Mouse (Mus musculus) embryonic facial prominence, embryonic 12.5 days (tissue): ENCODE results near the gene Tmem138. TPM values are rescaled to one million over a fixed set of nuclear protein-coding genes. Genes with fewer than 3 reads are reported as not detected.

Experiments
- ATAC-seq: fragments of 200-750 bp; cut with Nextera tagmentation; 2 replicates; pipeline ENCODE4 v1.8.0; 2017; ENCODE audit not compliant: insufficient number of reproducible peaks, insufficient read depth, low FRiP score, low TSS enrichment
- H3K27ac ChIP-seq: fragments of 300-500 bp; sonication (generic); 2 replicates; pipeline ENCODE4 v1.5.1; 2016; ENCODE audit warnings: mild to moderate bottlenecking
- H3K27me3 ChIP-seq: fragments of 300-500 bp; sonication (generic); 2 replicates; pipeline ENCODE4 v1.6.1; 2016; ENCODE audit warnings: mild to moderate bottlenecking, moderate library complexity
- H3K36me3 ChIP-seq: fragments of 300-500 bp; sonication (generic); 2 replicates; pipeline ENCODE4 v1.6.1; 2016; ENCODE audit warnings: mild to moderate bottlenecking
- H3K4me1 ChIP-seq: fragments of 300-500 bp; sonication (generic); 2 replicates; pipeline ENCODE4 v1.6.1; 2016
- H3K4me2 ChIP-seq: fragments of 300-500 bp; sonication (generic); replicated peaks from 2 replicates; pipeline ENCODE4 v1.6.1; 2016; ENCODE audit warnings: mild to moderate bottlenecking, moderate library complexity
- H3K4me3 ChIP-seq: fragments of 300-500 bp; sonication (generic); 2 replicates; pipeline ENCODE4 v1.5.1; 2016; ENCODE audit warnings: mild to moderate bottlenecking
- H3K9ac ChIP-seq: fragments of 300-500 bp; sonication (generic); 2 replicates; pipeline ENCODE4 v1.6.1; 2016; ENCODE audit warnings: mild to moderate bottlenecking, moderate library complexity
- H3K9me3 ChIP-seq: fragments of 300-500 bp; sonication (generic); 2 replicates; pipeline ENCODE4 v1.6.1; 2016; ENCODE audit warnings: mild to moderate bottlenecking, moderate library complexity
- WGBS: fragments of 180-500 bp; shearing (Covaris S2); methylation state at CpG from one replicate; pipeline ENCODE4 v1.1.7; 2016; 5-methylcytosine and 5-hydroxymethylcytosine counted together
- polyA plus RNA-seq: library from polyadenylated mRNA; unstranded; fragments of >200 nt; fragmentation: Nextera tagmentation; extraction: Ambion mirVana; gene quantifications from 2 replicates; pipeline ENCODE4 v1.2.1, GENCODE M21; 2016

Gene Tmem138
- polyA plus RNA-seq, 1 experiment from 2014 or later, result 38.7 TPM

DNA sequence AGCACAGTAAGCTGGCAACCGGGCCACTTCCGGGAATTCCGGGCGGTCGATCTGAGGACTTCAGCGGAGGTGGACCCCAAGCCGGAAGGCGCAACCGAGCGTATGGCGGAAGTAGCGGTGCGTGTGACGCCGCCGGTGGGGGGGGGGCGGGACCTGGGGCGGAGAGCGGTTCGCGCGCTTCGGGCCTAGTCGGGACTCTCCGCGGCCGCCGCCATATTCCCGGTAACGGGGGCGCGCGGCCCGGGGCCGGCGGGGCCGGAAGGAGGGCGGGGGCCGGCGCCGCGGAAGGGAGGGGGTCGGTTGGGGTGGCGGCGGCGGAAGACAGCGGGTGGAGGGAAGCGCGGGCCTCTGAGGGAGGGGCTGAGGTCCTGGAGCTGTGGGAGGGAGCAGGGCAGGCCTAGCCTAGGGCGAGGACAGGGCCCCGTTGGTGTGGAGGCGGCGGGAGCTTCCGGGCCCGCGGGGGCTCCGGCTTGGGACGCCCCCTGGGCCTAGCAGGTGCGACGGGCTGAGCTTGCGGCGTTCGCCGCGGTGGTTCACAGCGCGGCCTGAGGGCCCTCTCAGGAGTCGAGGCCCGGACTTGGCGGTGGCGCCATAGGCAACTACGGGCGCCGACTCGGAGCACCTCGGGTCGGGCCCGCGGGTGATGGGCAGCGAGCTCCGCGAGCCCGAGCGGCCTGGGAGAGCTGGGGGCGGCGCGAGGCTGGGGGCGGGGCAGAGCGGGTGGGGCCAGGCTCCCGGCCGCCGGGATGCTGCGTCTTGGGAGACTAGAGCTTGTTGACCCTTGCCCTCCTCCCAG lies 51.9 kb downstream of the Tmem138 start, which contains the start of gene Cpsf7:
Cpsf7 (plus strand) TSS at position 161 of the 796 bp plus-strand sequence.
- Histone ChIP-seq H3K9me3 (no peaks in the 10 kb centered on the region), H3K4me3 (peak within 1 kb of the TSS; percentile 94), H3K36me3 (peaks cover 15% of the 10 kb centered on the region), H3K9ac (peak within 1 kb of the TSS; percentile 98), H3K27me3 (no peaks in the 10 kb centered on the region), H3K4me1 (peaks cover 11% of the 10 kb centered on the region), H3K27ac (peak within 1 kb of the TSS; percentile 99), H3K4me2 (peak within 1 kb of the TSS; percentile 67)
- under 1% methylated on average over 82 of the region's 93 CpGs for WGBS
- ATAC-seq, result peak; percentile 93

DNA sequence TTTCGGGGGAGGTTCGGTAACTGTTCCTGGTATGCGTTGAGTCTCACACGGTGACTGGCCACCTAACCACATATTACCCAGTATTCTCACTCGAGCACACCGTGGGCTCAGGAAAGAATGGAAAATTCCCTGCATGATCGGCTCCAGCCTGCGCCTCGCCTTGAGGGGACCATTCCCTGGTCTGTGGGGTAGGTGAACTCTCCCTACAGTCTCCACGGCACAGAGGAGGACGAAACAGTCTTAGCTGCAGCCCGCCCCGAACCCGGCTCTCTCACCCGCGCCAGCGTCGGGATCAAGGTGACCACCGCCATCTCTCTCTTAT lies 52.4 kb downstream of the Tmem138 start:
- Histone ChIP-seq H3K4me2 (peak overlapping the region; percentile 67), H3K27me3 (no peaks in the 10 kb centered on the region), H3K9ac (peak overlapping the region; percentile 98), H3K9me3 (no peaks in the 10 kb centered on the region), H3K4me3 (peak overlapping the region; percentile 94), H3K36me3 (peaks cover 10% of the 10 kb centered on the region; the same call in 1 of the 2 replicates), H3K27ac (peak overlapping the region; percentile 99), H3K4me1 (peaks cover 11% of the 10 kb centered on the region)
- no peak; the same call in 1 of the 2 replicates for ATAC-seq
- WGBS, result under 1% methylated on average over 19 of the region's 19 CpGs

DNA sequence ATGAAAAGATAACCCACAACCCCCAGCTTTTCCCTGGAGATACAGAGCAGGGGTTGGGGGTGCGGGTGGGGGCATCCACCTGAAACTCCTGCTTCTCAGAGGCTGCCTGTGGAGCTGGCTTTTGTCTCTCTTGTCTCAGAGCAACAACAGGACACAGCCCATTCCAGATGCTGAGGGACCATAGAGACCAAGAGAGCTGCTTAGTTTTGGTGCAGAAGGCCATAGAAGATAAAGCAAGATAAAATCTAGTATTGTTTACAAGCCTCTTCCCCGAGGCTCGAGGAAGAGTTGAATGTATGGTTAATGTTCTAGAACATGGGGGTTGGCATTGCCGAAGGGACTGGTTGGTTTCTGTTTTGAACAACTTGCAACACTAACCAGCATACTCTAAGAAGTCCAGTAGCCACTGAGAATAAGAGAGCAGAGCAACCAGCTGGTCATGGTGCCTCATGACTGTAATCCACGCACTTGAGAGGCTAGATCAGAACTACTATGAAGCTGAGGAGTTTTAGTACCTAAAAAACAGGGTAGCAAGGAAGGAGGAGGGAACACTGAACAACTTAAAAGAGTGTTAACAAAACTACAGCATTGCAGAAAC lies 53.6 kb downstream of the Tmem138 start:
- Histone ChIP-seq H3K9ac (no peak overlapping the region), H3K9me3 (no peaks in the 10 kb centered on the region), H3K4me1 (peaks cover 11% of the 10 kb centered on the region), H3K27ac (no peak overlapping the region), H3K4me3 (no peak overlapping the region), H3K27me3 (no peaks in the 10 kb centered on the region), H3K4me2 (peak overlapping the region; percentile 67; the same call in 1 of the 2 replicates), H3K36me3 (peaks cover 10% of the 10 kb centered on the region; the same call in 1 of the 2 replicates)
- WGBS, result 84% methylated on average over 5 of the region's 5 CpGs
- no peak for ATAC-seq

DNA sequence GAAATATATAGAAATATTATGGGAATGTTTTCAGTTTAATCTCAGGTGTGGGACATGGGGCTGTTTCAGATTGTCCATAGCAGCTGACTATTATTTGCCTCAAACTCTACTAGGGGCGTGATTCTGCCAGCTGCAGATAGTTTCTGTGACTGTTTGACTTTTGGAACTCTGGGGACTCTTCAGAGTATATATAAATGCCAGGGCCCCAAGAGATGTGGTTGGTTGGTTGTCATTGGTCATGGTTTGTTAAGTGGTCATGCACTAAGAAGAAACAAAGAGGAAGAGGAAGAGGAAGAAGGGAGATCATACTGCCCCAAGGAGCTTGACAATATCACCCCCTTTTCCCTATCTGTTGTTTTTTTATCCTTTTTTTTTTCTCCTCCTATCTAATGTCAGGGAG lies 55.2 kb downstream of the Tmem138 start:
- no peak overlapping the region for H3K4me2 ChIP-seq
- peaks cover 4% of the 10 kb centered on the region; the same call in 1 of the 2 replicates for H3K36me3 ChIP-seq
- no peaks in the 10 kb centered on the region for H3K9me3 ChIP-seq
- no peak overlapping the region for H3K4me3 ChIP-seq
- H3K27ac ChIP-seq, result no peak overlapping the region
- peaks cover 8% of the 10 kb centered on the region for H3K4me1 ChIP-seq
- no peaks in the 10 kb centered on the region for H3K27me3 ChIP-seq
- H3K9ac ChIP-seq, result no peak overlapping the region
- ATAC-seq, result no peak
- 71% methylated on average over 1 of the region's 1 CpGs for WGBS

Other genes starting within 250 kb of the Tmem138 start
- 0.71 and 2.1 TPM in 2 replicates for gene Syt7, start 188.3 kb downstream of the Tmem138 start, polyA plus RNA-seq
- gene Lrrc10b, start 119.9 kb downstream of the Tmem138 start, polyA plus RNA-seq, result 0.52 and 0.59 TPM in 2 replicates
- gene Ppp1r32, start 94.4 kb downstream of the Tmem138 start, polyA plus RNA-seq, result 0.14 and 0.17 TPM in 2 replicates
- gene Cpsf7, start 52.1 kb downstream of the Tmem138 start, polyA plus RNA-seq, result 49.8 and 52.0 TPM in 2 replicates
- 57.0 and 58.8 TPM in 2 replicates for gene Sdhaf2, start 51.2 kb downstream of the Tmem138 start, polyA plus RNA-seq
- 61.7 and 62.5 TPM in 2 replicates for gene Tmem216, start 21.1 kb downstream of the Tmem138 start, polyA plus RNA-seq
- gene Cyb561a3, start 190 bp downstream of the Tmem138 start, polyA plus RNA-seq, result 15.1 and 16.5 TPM in 2 replicates
- 433 and 434 TPM in 2 replicates for gene Ddb1, start 28.0 kb upstream of the Tmem138 start, polyA plus RNA-seq
- gene Tkfc, start 28.3 kb upstream of the Tmem138 start, polyA plus RNA-seq, result 19.3 and 19.6 TPM in 2 replicates
- gene Vwce, start 56.9 kb upstream of the Tmem138 start, polyA plus RNA-seq, result 2.1 and 2.6 TPM in 2 replicates
- not detected in 2 replicates for gene Pga5, start 100.7 kb upstream of the Tmem138 start, polyA plus RNA-seq
- 34.9 and 35.0 TPM in 2 replicates for gene Vps37c, start 111.4 kb upstream of the Tmem138 start, polyA plus RNA-seq
- 0.22 and 0.27 TPM in 2 replicates for gene Cd5, start 161.6 kb upstream of the Tmem138 start, polyA plus RNA-seq